Mouse (Mus musculus) MN1 (cell line): ENCODE measurements around the gene Zpr1.

Source experiments
- DNase-seq: peaks from one replicate; pipeline ENCODE4 v3.0.0-alpha.2; 2016; ENCODE audit warnings: low spot score

Gene Zpr1

DNA sequence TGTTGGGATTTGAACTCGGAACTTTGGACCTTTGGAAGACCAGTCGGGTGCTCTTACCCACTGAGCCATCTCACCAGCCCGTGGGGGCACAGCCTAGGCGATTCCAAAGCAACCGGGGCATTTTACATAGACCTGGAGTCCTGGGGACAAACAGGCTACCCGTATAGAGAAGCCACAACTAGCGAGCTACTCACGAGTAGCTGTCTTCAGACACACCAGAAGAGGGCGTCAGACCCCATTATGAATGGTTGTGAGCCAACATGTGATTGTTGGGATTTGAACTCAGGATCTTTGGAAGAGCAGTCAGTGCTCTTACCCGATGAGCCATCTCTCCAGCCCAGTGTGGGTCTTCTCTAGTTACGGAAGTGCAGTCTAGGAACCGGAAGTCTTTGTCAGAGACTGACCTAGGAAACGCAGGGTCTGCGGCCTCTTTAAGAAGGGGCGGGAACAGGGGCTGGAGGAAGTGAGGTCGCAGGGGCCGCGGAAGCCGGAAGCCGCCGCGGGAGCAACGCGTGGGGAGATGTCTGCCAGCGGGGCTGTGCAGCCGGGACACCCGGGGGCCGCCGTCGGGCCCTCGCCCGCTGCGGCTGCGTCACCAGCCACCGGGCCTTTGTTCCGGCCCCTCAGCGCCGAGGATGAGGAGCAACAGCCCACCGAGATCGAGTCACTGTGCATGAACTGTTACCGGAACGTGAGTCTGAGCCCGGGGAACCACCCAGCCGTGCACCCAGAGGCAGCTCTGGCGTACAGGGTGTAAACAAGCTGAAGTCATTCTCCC, at the start of gene Zpr1:
Gene Zpr1 (plus strand): TSS at position 388 of the 778 bp plus-strand sequence.
- peak; percentile 92 for DNase-seq

DNA sequence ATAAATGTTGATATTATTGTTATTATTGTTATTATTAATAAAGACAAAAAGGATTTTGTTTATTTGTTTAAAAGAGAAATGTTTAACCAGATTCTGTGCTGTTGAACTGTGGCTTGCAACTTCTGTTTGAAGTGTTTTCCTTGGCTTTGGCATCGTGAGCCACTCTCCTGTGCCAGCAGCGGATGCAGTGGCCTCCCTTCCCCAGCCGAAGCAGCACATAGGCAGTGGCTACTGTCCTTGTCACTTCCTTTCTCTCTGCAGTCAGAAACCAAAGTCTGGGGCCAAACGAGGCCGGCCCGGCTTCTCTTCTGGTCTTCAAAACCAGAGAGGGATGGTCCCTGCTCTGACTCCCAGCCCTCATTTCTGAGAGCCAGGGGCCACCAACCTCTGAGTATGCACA, 49.8 kb upstream of the Zpr1 start:
- DNase-seq, result no peak

DNA sequence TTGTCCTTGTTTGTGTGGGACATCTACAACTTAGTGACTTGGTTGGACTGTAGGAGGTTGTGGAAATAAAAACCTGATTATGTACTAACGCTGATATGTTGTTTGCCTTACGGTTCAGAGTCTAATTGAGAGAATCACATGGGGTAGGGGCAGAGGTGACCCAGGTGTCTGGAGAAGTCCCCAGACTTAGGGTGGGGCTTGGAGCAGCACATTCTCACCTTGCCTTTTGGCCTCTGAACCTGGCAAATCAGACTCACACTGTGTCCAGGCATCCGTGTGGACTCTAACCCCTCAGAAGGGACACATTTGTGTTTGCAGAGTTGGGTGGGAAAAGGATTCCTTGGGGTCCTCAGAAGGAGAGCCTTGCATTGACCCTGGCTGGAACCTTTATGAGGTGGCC, 48.8 kb upstream of the Zpr1 start:
- DNase-seq, result no peak

DNA sequence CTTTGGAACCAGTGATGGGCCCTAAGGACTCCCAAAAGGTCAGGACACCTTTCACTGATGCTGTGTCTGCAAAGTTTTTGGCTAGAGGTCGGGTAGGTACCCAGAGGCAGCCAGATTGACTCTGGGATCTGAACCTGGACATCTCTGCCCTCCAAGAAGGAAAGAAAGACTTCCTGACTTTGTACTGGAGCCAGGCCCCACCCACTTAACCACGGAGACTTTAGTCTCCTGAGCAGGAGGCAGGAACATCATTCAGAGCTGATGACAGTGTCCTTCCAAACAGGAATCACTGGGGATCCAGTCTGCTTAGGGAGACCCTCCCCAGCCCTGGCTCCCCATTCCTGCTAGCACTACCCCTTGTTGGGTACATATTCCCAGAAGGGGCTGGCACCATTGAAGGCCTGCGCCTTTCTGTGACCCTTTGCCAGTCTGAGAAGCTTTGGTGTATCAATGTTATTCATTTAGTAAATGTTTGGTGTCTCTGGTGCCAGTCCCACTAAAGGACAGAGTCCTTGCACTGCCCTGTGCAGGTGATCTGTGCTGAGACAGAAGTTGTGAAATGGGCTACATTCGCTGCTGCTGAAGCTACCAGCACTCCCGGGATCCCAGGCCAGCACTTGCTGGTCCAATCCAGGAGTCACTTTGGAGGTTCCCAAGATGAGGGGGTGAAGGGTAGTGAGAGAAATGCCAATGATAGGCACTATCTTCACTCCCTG, 47.8 kb upstream of the Zpr1 start:
- no peak for DNase-seq

DNA sequence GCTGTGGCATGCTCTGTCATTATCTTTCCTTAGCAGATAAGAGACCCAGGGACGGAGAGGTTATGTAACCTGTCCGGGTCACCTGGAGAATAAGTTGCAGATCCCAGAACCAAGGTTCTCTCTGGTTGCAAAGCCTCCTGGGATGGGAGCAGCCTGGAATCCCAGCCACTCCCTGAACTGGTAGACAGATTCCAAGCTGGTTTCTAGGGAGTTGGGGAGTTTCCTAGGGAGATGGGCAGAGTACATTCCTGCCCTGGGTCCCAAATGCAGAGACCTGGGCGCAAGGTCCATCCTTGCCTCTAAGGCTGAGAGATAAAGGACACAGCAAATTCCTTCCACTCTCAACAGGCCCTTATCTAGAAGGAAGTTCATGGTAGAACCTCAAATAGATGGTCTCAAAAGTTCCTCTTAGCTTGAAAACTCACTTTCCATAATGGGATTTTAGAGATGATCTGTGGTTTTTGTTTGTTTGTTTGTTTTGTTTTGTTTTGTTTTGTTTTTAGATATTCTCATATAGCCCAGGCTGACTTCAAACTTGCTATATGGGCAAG, 45.7 kb upstream of the Zpr1 start:
- DNase-seq, result no peak

DNA sequence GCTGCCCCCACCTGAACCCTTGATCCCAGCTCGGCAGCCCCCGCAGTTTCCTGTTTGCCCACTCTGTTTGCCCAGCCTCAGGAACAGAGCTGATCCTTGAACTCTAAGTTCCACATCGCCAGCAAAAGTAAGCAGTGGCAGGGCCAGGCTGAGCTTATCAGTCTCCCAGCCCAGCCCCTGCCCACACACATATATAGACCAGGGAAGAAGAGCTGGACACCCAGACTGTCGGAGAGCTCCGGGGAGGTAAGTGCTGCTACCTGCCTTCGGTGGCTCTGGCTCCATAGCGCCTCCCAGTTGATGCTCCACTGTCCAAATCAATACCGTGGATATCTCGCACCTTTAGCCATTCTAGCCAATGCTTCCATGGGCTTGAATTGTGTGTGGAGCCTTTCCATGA, 44.4 kb upstream of the Zpr1 start, which contains the start of gene Apoa1:
Gene Apoa1 (plus strand): TSS at position 90 of the 400 bp plus-strand sequence.
- no peak for DNase-seq

DNA sequence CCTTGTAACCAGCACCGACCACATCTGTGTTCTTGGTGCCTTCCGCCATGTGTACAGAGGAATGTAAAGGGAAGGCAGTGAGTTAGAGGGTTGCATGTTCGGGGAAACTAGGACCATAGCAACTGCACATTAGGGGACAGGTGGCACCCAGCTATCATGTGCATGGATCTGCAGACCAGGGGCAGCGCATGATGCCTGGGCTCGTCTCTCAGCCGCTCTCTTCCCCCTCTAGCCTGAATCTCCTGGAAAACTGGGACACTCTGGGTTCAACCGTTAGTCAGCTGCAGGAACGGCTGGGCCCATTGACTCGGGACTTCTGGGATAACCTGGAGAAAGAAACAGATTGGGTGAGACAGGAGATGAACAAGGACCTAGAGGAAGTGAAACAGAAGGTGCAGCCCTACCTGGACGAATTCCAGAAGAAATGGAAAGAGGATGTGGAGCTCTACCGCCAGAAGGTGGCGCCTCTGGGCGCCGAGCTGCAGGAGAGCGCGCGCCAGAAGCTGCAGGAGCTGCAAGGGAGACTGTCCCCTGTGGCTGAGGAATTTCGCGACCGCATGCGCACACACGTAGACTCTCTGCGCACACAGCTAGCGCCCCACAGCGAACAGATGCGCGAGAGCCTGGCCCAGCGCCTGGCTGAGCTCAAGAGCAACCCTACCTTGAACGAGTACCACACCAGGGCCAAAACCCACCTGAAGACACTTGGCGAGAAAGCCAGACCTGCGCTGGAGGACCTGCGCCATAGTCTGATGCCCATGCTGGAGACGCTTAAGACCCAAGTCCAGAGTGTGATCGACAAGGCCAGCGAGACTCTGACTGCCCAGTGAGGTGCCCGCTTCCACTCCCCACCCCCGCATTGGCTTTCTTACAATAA, 43.1 kb upstream of the Zpr1 start:
- DNase-seq, result peak; percentile 89

DNA sequence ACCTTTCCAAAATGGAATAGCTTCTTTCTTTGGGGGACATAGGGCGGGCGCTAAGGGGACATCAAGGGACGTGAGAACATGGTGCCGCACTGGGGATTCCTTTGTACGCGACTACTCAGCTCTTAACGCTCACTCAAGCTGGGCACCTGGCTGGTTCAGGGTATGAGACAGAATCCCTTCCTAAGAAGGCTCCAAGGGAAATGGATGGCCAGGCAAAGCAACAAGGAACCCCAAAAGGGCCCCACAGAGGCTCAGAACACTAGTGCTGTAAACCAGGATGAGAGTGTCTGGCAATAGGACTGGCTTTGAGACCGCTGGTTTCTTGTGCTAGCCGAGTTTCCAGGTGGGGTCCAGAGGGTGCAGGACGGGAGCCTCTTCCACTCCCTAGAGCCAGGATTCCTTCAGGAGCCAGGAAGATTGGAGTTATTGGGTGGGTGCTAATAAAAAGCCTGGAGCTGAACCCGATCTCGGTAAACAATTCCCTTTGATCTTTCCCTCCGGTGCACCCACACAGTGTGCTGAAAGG, 42.4 kb upstream of the Zpr1 start:
- no peak for DNase-seq

DNA sequence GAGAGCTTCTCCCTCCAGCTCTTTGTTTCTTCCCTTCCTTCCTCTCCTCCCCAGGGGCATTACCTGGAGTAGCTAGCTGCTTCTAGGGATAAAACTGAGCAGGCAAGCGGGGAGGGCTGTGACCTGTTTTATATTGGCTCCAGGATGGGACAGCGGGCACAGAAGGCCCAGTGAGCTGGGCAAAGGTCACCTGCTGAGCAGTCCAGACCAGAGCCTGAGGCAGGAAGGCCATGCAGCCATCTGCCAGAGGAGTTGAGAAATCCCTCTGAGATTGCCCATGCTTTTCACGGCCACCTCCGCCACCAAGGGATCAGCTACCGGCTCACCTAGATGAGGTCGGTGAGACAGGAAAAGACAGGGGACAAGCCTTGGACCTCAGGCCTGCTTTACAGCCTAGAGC, 37.7 kb upstream of the Zpr1 start:
- DNase-seq, result no peak

DNA sequence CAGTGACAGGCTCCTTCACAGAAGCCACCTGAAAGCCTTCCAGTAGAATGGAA, 37.4 kb upstream of the Zpr1 start, which contains the start of gene Apoc3:
Gene Apoc3 (minus strand): TSS at position 41 of the 53 bp plus-strand sequence.
- no peak for DNase-seq

DNA sequence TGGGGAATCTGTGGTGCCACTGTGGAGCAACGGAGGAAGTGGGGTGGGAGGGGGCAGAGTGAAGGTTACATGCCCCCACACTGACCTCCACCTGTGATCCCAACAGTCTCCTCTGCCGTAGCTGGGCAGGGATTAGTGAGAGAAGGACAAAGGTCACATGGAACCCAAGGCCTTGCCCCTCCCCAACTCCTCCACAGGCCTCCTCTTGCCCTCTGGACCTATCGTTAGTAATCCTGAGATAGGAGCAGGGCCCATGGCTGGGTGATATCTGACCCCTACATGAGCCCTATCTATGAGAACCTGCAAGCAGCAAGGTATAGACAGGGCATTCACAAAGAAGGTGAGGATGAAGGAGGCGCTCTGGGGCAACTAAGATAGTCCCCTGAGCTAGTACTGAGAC, 37.2 kb upstream of the Zpr1 start:
- no peak for DNase-seq

DNA sequence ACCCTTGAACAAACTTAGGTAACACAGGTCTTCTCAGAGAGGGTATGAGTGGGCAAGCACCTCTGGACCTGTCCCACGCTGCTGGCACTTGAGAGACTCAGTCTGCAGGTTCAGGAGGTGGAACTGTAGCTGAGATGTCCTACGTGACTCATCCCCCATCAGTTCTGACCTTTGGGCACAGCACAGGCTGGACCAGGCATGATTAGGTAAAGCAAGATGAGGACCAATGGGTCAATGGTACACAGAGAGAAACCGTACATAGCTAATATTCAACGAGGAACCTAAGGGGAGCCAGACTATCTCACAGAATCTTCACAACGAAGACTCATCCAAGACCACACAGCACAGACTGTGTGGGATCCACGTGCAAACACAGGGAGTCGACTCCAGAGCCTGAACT, 34.0 kb upstream of the Zpr1 start:
- no peak for DNase-seq

DNA sequence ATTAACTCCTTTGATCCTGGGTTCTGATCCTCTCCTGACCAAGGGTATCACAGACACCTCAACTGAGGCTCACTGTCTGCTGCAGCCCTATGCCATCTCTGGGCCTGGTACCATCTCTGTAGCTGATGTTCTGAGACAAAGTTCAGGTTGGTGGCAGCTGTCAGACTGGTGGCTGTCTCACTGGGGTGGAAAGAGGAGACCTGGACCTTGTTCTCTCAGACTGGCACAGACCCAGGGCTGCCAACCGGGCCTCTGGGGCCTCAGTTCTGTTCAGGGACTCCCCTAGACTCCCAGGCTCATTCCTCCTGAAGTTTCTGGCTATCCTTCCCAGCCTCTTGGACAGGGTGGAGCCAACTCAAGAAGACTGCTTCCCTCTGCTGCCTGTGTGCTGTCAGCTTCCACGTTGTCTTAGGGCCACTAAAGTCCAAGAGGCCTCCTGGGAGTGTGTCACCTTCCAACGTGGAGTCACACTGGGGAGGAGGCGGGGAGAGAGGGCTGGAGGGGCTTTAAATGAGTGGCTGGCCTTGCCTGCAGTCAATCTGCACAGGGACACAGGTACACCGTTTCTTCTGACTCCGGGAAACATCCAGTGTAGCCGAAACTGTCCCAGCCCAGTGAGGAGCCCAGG, 32.2 kb upstream of the Zpr1 start, which contains the start of gene Apoa4:
Gene Apoa4 (plus strand): TSS at position 171 of the 628 bp plus-strand sequence.
- DNase-seq, result no peak

DNA sequence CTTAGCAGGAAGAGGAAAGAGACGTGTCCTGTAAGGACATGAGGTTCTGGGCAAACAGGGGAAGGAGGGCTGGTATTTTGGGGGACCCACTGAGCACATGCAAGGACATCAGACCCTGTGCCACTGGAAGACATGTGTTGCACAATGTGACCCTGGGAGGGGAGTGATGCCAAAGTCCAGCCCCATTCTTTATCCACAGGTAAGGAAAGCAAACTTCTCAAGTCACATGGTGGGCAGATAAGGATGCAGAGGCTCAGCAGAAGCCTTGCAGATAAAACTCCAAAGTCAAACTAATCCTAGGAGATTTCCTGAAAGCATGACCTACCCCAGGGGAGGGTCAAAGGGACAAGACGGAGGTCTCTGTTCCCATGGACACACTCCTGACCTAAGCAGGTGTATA, 31.0 kb upstream of the Zpr1 start:
- DNase-seq, result no peak

DNA sequence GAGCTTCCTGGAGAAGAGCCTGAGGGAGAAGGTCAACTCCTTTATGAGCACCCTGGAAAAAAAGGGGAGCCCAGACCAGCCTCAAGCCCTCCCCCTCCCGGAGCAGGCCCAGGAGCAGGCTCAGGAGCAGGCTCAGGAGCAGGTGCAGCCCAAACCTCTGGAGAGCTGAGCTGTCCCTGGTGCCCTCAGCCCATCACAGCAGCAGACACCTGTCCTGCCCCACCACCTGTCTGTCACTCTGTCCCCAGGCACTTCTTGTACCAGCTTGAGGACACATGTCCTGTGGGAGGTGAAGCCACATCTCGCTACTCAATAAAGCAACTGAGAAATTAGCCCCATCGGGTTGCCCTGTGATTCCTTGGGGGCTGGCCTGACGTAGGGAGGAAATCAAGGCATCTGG, 29.7 kb upstream of the Zpr1 start:
- no peak for DNase-seq

DNA sequence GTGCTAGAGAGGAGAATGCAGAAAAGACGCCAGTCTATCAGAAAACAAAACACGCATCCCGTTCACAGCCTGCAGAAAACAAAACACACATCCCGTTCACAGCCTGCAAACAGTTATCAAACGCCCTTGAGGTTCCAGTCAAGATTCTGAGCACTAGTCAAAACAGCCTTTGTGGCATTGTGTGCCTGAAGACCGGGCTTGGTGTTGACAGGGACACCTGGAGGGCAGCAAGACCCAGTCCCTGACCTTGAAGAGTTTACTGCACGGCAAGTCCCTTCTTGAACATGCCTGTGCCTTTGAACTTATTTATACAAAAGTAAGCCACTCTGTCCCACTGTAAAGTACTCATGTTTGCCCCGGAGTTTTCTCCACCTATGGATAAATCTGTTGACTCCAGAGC, 29.3 kb upstream of the Zpr1 start:
- DNase-seq, result no peak

DNA sequence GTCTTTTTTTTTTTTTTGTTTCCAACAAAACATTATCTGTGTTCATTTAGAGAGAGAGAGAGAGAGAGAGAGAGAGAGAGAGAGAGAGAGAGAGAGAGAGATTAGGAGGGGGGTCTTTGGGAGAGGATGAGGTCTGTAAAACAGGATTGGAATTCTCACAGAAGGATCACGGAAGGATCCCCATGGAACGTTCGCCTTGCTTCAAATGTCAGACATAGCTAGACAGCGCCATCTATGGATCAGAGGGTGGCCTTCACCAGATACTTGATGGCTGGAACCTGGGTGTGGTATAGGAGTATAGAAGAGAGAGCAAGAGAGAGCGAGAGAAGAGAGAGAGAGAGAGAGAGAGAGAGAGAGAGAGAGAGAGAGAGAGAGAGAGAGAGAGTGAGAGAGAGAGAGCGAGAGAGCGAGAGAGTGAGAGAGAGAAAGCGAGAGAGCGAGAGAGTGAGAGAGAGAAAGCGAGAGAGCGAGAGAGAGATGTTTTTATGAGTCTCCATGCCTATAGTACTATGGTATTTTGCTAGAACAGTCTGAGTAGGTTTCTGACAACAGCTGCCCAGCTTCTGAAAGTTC, 26.0 kb upstream of the Zpr1 start:
- DNase-seq, result peak; percentile 84

DNA sequence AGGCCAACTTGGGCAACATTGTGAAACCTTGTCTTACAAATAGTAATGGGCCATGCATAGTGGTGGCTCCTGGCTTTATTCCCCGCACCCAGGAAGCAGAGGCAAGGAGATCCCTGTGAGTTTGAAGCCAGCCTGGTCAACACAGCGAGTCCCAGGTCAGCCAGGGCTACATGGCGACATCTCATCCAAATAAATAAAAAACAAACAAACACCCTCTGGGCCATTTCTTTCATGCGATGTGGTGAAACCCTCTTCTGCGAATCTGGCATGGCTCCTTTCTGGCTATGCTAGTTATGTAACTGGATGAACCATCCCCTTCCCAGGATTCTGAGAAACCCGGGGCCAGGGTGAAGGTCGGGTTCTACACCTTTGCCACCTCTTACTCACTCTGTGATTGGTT, 16.7 kb upstream of the Zpr1 start:
- no peak for DNase-seq

DNA sequence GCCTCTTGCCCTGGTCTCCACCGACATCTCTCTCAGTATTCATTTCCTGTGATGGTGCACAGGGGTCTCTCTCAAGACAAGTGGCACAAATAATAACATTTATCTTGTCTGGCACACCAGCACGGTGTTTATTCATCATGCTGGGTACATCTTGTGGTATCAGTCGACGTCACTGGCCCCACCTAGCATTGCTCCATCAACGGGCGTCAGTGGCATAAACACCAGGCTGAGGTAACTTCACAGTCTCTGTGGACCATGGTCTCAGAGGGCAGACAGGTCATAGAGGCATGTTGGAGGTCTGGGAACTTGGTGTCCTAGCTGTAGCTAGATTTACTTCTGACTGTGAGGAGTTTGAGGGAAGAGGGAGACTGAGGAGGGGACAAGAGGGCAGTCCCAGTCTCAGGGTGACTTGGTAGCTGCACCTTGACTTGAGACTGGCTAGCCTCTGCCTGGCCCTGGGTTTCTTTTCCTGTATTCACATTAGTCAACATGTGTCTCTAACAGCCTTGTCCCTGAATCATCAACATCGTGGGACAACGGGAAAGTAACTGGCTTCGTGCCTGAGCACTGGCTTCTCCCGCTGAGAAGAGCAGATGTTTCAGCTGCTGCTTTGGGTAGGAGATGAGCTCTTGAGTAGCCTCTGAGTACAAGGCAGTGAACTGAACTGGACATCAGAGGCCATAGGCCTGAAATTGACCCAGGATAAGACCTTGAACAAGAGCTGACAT, 16.0 kb upstream of the Zpr1 start:
- DNase-seq, result no peak

DNA sequence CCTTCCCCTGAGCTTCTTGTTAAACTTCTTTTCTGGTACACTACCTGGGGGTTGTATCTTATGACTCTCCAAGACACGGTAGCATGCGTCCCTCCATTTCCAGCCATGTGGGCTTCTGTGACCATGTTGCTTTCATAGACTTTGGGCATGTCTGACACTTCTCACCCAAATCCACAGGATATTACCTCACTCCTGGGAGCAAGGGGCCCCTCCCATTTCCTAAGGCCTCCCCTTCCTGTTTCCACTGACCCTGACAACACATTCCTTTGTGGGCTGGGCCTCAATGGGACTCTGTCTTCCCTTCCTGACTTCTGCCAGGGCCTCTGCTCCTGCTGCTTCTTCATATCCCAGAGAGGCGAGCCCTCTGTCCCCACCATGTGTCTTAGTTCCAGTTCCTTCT, 15.3 kb upstream of the Zpr1 start:
- DNase-seq, result no peak

DNA sequence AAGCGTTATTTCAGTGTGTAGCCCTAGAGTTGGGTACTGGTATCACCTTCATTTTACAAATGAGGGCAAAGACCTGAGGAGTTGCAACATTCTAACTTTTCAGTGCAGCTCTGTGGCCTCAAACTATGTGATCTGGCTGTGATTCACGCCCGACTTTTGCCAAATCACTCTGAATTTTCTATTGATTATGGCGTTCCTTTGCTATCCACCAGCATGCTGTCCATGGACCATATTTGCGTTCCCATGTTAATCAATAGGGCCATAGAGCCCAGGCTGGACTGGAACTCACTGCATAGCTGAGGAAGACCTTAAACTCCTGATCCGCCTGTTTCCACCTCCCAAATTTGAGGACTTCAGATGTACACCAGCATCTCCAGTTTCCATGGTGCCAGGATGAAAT, 13.8 kb upstream of the Zpr1 start:
- DNase-seq, result no peak
